Mouse (Mus musculus): ENCODE measurements around the gene Gm5934. TPM values are rescaled to one million over a fixed set of nuclear protein-coding genes. Genes with fewer than 3 reads are reported as not detected.
"Not testable (repeated sequence)": the region's sequence is repeated elsewhere in the genome, so short reads cannot be mapped to it uniquely, and the experiment has no call there.

Gene Gm5934
- polyA plus RNA-seq (2016; fragmentation: Nextera tagmentation; extraction: Ambion mirVana) = not detected in 2 replicates

GRCm38 (mm10) chrX:24500660-24501059, at the start of gene Gm5934:
Gm5934 (minus strand) TSS chrX:24500760.
- H3K4me2 ChIP-seq; H3K27me3 ChIP-seq (replicated peaks); H3K9me3 ChIP-seq (replicated peaks); H3K4me1 ChIP-seq; ATAC-seq; H3K9ac ChIP-seq; H3K4me3 ChIP-seq; H3K36me3 ChIP-seq; H3K27ac ChIP-seq: not testable (repeated sequence)
- 68% methylated on average over 5 of the region's 5 CpGs for WGBS (ENCODE audit: insufficient replicate concordance)

Other genes starting within 250 kb of the Gm5934 start
- gene Gm4297, start 74.1 kb upstream of the Gm5934 start, polyA plus RNA-seq (2016; fragmentation: Nextera tagmentation; extraction: Ambion mirVana) = not detected in 2 replicates

Measured in liver, embryonic 12.5 days (tissue).